Mouse (Mus musculus): ENCODE results near the gene Cd3e. TPM values are rescaled to one million over a fixed set of nuclear protein-coding genes. Genes with fewer than 3 reads are reported as not detected.
A peak's percentile ranks its signal among the peaks of the same experiment; 100 is the strongest.
"Not testable (repeated sequence)": the region's sequence is repeated elsewhere in the genome, so short reads cannot be mapped to it uniquely, and the experiment has no call there.

Gene Cd3e
- under 1 TPM in 1 of 2 experiments, not detected in 1; 0.43 TPM for total RNA-seq (2021)
- long read RNA-seq, experiment 1, result 0 reads
- long read RNA-seq, experiment 2, result 0 reads

- DNase-seq, result no peak
Measured at GRCm38 (mm10) chr9:45009180-45010078, at the start of gene Cd3e. Gene Cd3e, minus strand, starts transcription at chr9:45009627.

DNA sequence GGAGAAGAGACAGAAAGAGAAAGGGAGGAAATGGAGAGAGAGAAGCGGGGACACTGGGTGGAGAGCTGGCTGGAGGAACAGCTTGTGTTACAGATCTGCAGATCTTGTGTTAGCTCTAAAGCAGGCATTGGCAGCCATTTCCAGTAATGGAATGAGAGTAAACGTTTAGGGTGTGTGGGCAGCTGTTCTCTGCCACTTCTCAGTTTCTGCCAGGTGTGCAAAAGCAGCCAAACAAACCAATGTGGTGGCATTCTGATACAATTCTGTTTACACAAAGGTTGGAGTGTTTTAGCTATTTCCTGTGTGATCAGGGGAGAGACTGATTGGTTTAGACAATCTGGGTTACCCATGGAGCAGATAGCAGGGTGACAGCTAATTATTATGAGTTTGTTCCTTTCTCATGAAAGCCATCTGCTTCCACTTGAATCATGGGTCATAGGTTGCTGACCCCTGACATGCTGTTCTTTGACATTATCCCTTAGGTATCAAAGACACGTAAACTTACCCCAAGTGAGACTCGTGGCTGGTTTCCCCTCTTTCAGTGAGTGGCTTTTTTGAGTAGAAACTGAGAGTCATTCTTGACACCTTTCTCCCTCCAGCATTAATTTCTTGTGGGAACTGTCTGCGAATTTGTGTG lies 49.0 kb upstream of the Cd3e start:
- DNase-seq, result no peak

GRCm38 (mm10) chr9:45055082-45055713 lies 45.8 kb upstream of the Cd3e start, which contains the start of gene Mpzl3:
Gene Mpzl3, plus strand, starts transcription at chr9:45055186.
- DNase-seq, result peak; percentile 71

DNA sequence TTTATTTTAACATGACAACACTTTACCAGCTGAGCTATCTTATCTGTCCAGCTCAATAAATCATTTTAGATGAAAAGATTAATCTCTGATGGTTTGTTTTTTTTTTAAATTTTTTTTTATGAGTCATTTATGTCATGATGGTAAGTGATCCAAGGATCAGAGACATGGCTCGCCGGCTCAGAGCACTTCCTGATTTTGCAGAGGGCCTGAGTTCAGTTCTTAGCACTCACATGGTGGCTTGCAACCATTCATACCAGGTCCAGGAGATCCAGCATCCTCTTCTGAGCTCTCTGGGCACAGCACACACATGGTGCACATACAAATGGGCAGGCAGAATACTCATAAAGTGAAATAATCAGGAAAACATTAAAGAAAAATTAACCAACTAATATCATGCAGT lies 40.9 kb upstream of the Cd3e start:
- DNase-seq, result no peak

- DNase-seq, result no peak
Measured at GRCm38 (mm10) chr9:45049731-45050130, 40.3 kb upstream of the Cd3e start.

DNA sequence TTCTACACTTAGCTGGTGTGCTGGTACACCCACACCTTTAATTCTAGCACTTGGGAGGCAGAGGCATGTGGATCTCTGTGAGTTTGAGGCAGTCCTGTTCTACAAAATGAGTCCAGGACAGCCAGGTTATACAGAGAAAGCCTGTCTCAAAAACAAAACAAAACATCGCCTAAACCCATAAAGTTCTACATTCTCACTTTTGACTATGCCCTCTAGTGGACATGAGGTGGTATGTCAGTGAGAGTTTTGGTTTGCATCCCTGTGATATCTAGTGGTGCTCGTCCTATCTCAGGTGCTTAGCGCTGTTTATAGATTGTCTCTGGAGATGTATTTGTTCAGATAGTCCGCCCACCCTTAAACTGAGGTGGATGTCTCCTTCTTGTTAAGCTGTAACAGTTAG lies 39.1 kb upstream of the Cd3e start:
- no peak for DNase-seq

- DNase-seq, result no peak
Measured at GRCm38 (mm10) chr9:45046973-45047372, 37.5 kb upstream of the Cd3e start.

- no peak for DNase-seq
Measured at GRCm38 (mm10) chr9:45042947-45043346, 33.5 kb upstream of the Cd3e start.

GRCm38 (mm10) chr9:45042056-45042720 lies 32.8 kb upstream of the Cd3e start:
- DNase-seq, result no peak

- DNase-seq, result no peak
Measured at GRCm38 (mm10) chr9:45041131-45041838, 31.9 kb upstream of the Cd3e start.

- DNase-seq, result no peak
Measured at GRCm38 (mm10) chr9:45040066-45040845, 30.8 kb upstream of the Cd3e start.

- no peak for DNase-seq
Measured at GRCm38 (mm10) chr9:45039499-45039898, 30.1 kb upstream of the Cd3e start, which contains the start of gene Mpzl2. Gene Mpzl2, plus strand, starts transcription at chr9:45039799.

DNA sequence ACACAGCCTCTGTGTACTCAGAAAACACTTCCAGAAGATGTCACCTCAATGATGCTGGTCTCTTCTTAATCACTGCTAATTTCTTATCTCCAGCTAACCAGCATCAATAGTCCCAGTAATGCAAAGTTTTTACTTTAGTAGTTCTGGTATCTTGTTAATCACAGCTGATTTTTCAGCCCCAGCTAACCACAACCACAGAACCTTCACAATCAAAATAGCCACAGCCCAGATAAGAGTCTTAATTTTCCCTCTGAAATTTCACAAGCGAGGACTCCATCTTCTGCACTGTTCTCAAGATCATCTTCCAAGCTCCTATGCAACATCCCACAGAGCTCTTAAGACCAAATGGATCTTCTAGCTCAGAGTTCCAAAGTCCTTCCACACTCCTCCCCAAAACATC lies 28.4 kb upstream of the Cd3e start:
- not testable (repeated sequence) for DNase-seq

DNA sequence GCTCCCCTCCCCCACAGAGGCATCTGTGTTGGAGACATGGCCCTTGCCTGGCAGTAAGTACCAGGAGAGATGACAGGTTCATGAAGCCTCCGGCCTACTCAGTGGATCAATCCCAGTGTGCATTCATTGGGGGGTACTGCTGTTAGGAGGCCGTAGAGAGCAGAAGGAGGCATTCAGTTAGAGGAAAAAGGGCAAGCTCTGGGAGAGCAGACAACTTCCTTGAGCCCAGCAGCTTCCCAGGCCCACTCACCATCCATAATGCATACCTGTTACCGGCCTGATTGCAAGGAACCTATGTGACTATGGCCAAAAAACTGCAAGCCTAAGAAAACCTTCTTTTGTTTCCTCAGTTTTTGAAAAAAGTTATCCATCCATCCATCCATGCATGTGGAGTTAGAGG lies 25.1 kb upstream of the Cd3e start:
- DNase-seq, result no peak

DNA sequence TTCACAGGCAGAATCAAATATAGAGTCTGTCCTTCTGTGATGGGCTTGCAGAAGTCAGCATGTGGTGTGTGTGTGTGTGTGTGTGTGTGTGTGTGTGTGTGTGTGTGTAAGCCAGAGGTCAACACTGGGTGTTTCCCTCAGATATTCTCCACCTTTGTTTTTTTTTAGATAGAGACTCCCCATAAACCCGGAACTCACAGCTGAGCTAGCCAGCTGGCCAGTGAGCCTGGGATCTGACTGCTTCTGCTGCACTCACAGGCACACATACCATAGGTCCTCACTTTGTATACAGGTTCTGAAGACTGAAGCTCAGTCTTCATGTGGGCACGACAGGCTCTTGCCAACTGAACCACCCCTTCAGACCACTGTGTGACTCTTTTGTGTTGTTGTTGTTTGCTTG lies 22.8 kb upstream of the Cd3e start:
- DNase-seq, result no peak

GRCm38 (mm10) chr9:45030341-45030740 lies 20.9 kb upstream of the Cd3e start:
- no peak for DNase-seq

GRCm38 (mm10) chr9:45027376-45027775 lies 17.9 kb upstream of the Cd3e start:
- DNase-seq, result no peak

GRCm38 (mm10) chr9:45024187-45024586 lies 14.8 kb upstream of the Cd3e start:
- DNase-seq, result no peak

DNA sequence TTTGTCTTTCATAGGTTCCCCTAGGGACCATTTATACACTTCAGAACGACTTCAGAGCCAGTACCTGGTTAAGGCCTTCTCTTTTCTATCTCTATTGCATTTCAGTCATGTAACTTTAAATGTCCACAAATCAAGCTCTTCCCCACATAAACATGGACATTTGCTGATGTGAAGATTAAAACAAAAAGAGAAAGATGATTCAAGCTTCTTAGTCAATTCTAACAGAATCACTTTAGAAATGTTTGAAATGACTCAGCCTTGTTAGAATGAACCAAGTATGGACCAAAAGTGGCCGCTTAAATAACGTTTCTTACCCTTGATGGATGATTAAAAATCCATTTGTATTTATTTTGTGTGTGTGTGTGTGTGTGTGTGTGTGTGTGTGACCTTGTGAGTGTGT lies 14.2 kb upstream of the Cd3e start:
- DNase-seq, result no peak

DNA sequence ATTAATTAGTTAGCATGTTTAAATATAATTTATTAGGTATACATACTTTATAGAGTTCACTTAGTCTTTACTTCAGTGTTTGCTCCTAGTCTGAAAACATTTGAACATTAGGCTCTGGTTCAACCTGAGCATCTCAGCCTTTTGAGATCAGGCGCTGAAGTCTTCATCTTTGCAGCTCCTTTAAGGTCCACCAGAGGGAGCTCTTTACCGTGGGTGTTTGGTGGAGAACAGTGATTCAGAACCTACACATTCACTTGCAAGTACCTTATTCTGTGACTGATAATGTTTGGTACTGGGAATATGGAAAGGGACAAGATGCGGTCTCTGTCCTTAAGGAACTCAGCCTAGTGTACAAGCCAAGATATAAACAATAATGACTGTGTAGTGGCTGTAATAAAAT lies 13.4 kb upstream of the Cd3e start:
- DNase-seq, result no peak

DNA sequence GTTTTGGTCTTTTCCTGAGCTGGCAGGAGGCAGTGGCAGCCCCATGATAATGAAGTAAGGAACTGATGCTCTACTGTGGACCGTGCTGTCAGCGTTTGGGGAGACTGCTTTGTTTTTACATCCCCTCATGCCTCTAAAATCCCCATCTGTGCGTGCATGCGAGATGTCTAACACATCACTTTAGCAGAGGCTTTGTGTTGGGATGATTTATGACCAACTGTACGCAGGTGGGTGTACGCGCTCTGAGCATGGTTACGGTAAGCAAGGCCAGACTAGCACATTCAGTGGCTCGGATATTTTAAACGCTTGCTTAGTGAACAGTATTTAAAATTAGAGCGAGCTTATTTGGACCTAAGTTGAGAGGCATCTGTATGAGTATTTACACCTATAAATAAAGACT lies 8.6 kb upstream of the Cd3e start:
- DNase-seq, result no peak

All from gastrocnemius, postnatal 25 days (tissue).